Mouse (Mus musculus): ENCODE measurements around the gene Ocm. TPM values are rescaled to one million over a fixed set of nuclear protein-coding genes. Genes with fewer than 3 reads are reported as not detected.

Ocm gene
- not detected in 2 replicates for polyA plus RNA-seq (2012; rRNA removed)

GRCm38 (mm10) chr5:144026620-144027263 lies at the start of gene Ocm:
Gene Ocm (minus strand): TSS chr5:144026670.
- H3K36me3 ChIP-seq (ENCODE audit: control insufficient read depth, insufficient read depth, low read length), result no peaks in the 10 kb centered on the region
- H3K4me3 ChIP-seq (ENCODE audit: insufficient read depth, low read depth, low read length), result no peak within 1 kb of the TSS
- 47% methylated on average over 11 of the region's 11 CpGs for WGBS
- DNase-seq, result no peak
- no peaks in the 10 kb centered on the region for H3K27me3 ChIP-seq (replicated peaks; ENCODE audit: control insufficient read depth, insufficient read depth, low read length)
- H3K27ac ChIP-seq (ENCODE audit: insufficient read depth, low read depth, low read length), result no peak within 1 kb of the TSS
- TF ChIP-seq CTCF (conservative IDR thresholded peaks at IDR 0.05; ENCODE audit: insufficient read depth, insufficient read length, low read depth, low read length), result no peak
- no peak for TF ChIP-seq POLR2A (IDR thresholded peaks at IDR 0.05; ENCODE audit: low read depth, low read length)
- 0 out of 2 replicates have a peak, but pooled peaks cover under 1% of the 10 kb centered on the region for H3K4me1 ChIP-seq (ENCODE audit: control insufficient read depth, insufficient read depth, low read length)

- no peaks in the 10 kb centered on the region for H3K27me3 ChIP-seq (replicated peaks; ENCODE audit: control insufficient read depth, insufficient read depth, low read length)
- H3K4me1 ChIP-seq (ENCODE audit: control insufficient read depth, insufficient read depth, low read length), result no peaks in the 10 kb centered on the region
- no peak overlapping the region for H3K27ac ChIP-seq (ENCODE audit: insufficient read depth, low read depth, low read length)
- no peak overlapping the region for H3K4me3 ChIP-seq (ENCODE audit: insufficient read depth, low read depth, low read length)
- WGBS, result 53% methylated on average over 1 of the region's 1 CpGs
- no peak for DNase-seq
- H3K36me3 ChIP-seq (ENCODE audit: control insufficient read depth, insufficient read depth, low read length), result no peaks in the 10 kb centered on the region
- TF ChIP-seq CTCF (conservative IDR thresholded peaks at IDR 0.05; ENCODE audit: insufficient read depth, insufficient read length, low read depth, low read length) (no peak), POLR2A (IDR thresholded peaks at IDR 0.05; ENCODE audit: low read depth, low read length) (no peak)
These were observed 44.8 kb upstream of the Ocm start for GRCm38 (mm10) chr5:144071249-144071648.

GRCm38 (mm10) chr5:144070064-144070463 lies 43.6 kb upstream of the Ocm start:
- no peak overlapping the region for H3K27ac ChIP-seq (ENCODE audit: insufficient read depth, low read depth, low read length)
- no peaks in the 10 kb centered on the region for H3K27me3 ChIP-seq (replicated peaks; ENCODE audit: control insufficient read depth, insufficient read depth, low read length)
- no peaks in the 10 kb centered on the region for H3K36me3 ChIP-seq (ENCODE audit: control insufficient read depth, insufficient read depth, low read length)
- DNase-seq, result no peak
- TF ChIP-seq CTCF (conservative IDR thresholded peaks at IDR 0.05; ENCODE audit: insufficient read depth, insufficient read length, low read depth, low read length) (no peak), POLR2A (IDR thresholded peaks at IDR 0.05; ENCODE audit: low read depth, low read length) (no peak)
- no peak overlapping the region for H3K4me3 ChIP-seq (ENCODE audit: insufficient read depth, low read depth, low read length)
- WGBS, result 96% methylated on average over 1 of the region's 1 CpGs
- H3K4me1 ChIP-seq (ENCODE audit: control insufficient read depth, insufficient read depth, low read length), result no peaks in the 10 kb centered on the region

- WGBS, result 76% methylated on average over 2 of the region's 2 CpGs
- no peak overlapping the region for H3K27ac ChIP-seq (ENCODE audit: insufficient read depth, low read depth, low read length)
- peak; percentile 8 for DNase-seq
- no peaks in the 10 kb centered on the region for H3K36me3 ChIP-seq (ENCODE audit: control insufficient read depth, insufficient read depth, low read length)
- no peaks in the 10 kb centered on the region for H3K27me3 ChIP-seq (replicated peaks; ENCODE audit: control insufficient read depth, insufficient read depth, low read length)
- no peak overlapping the region for H3K4me3 ChIP-seq (ENCODE audit: insufficient read depth, low read depth, low read length)
- TF ChIP-seq POLR2A (IDR thresholded peaks at IDR 0.05; ENCODE audit: low read depth, low read length) (no peak), CTCF (conservative IDR thresholded peaks at IDR 0.05; ENCODE audit: insufficient read depth, insufficient read length, low read depth, low read length) (no peak)
- H3K4me1 ChIP-seq (ENCODE audit: control insufficient read depth, insufficient read depth, low read length), result no peaks in the 10 kb centered on the region
These were observed 39.6 kb upstream of the Ocm start for GRCm38 (mm10) chr5:144066036-144066435.

GRCm38 (mm10) chr5:144064093-144064492 lies 37.6 kb upstream of the Ocm start:
- WGBS, result 79% methylated on average over 5 of the region's 5 CpGs
- DNase-seq, result no peak
- Histone ChIP-seq H3K4me1 (ENCODE audit: control insufficient read depth, insufficient read depth, low read length) (no peaks in the 10 kb centered on the region), H3K27me3 (replicated peaks; ENCODE audit: control insufficient read depth, insufficient read depth, low read length) (no peaks in the 10 kb centered on the region), H3K4me3 (ENCODE audit: insufficient read depth, low read depth, low read length) (no peak overlapping the region), H3K27ac (ENCODE audit: insufficient read depth, low read depth, low read length) (no peak overlapping the region), H3K36me3 (ENCODE audit: control insufficient read depth, insufficient read depth, low read length) (no peaks in the 10 kb centered on the region)
- no peak for TF ChIP-seq POLR2A (IDR thresholded peaks at IDR 0.05; ENCODE audit: low read depth, low read length)
- TF ChIP-seq CTCF (conservative IDR thresholded peaks at IDR 0.05; ENCODE audit: insufficient read depth, insufficient read length, low read depth, low read length), result no peak

- peak; percentile 69 for DNase-seq
- Histone ChIP-seq H3K27me3 (replicated peaks; ENCODE audit: control insufficient read depth, insufficient read depth, low read length) (no peaks in the 10 kb centered on the region), H3K36me3 (ENCODE audit: control insufficient read depth, insufficient read depth, low read length) (no peaks in the 10 kb centered on the region), H3K4me1 (ENCODE audit: control insufficient read depth, insufficient read depth, low read length) (0 out of 2 replicates have a peak, but pooled peaks cover 2% of the 10 kb centered on the region), H3K4me3 (ENCODE audit: insufficient read depth, low read depth, low read length) (no peak overlapping the region), H3K27ac (ENCODE audit: insufficient read depth, low read depth, low read length) (no peak overlapping the region)
- 61% methylated on average over 6 of the region's 6 CpGs for WGBS
- TF ChIP-seq POLR2A (IDR thresholded peaks at IDR 0.05; ENCODE audit: low read depth, low read length), result no peak
- no peak for TF ChIP-seq CTCF (conservative IDR thresholded peaks at IDR 0.05; ENCODE audit: insufficient read depth, insufficient read length, low read depth, low read length)
These were observed 27.9 kb upstream of the Ocm start for GRCm38 (mm10) chr5:144054340-144054739.

GRCm38 (mm10) chr5:144053450-144053849 lies 27.0 kb upstream of the Ocm start:
- Histone ChIP-seq H3K36me3 (ENCODE audit: control insufficient read depth, insufficient read depth, low read length) (no peaks in the 10 kb centered on the region), H3K4me3 (ENCODE audit: insufficient read depth, low read depth, low read length) (no peak overlapping the region), H3K27ac (ENCODE audit: insufficient read depth, low read depth, low read length) (no peak overlapping the region), H3K4me1 (ENCODE audit: control insufficient read depth, insufficient read depth, low read length) (0 out of 2 replicates have a peak, but pooled peaks cover 2% of the 10 kb centered on the region), H3K27me3 (replicated peaks; ENCODE audit: control insufficient read depth, insufficient read depth, low read length) (no peaks in the 10 kb centered on the region)
- TF ChIP-seq CTCF (conservative IDR thresholded peaks at IDR 0.05; ENCODE audit: insufficient read depth, insufficient read length, low read depth, low read length) (no peak), POLR2A (IDR thresholded peaks at IDR 0.05; ENCODE audit: low read depth, low read length) (no peak)
- WGBS, result 43% methylated on average over 3 of the region's 3 CpGs
- DNase-seq, result no peak
